Mouse (Mus musculus) midbrain, embryonic 16.5 days (tissue): Measurements from ENCODE around the gene 1600014C23Rik. TPM values are rescaled to one million over a fixed set of nuclear protein-coding genes. Genes with fewer than 3 reads are reported as not detected.
A peak's percentile ranks its signal among the peaks of the same experiment; 100 is the strongest.

ENCODE experiments used
- ATAC-seq: fragments of 200-750 bp; cut with Nextera tagmentation; 2 replicates; pipeline ENCODE4 v1.8.0; 2017; ENCODE audit warnings: moderate TSS enrichment
- H3K27ac ChIP-seq: fragments of 300-500 bp; sonication (generic); 2 replicates; pipeline ENCODE4 v1.5.1; 2014; ENCODE audit warnings: mild to moderate bottlenecking, low read length, mixed read lengths
- H3K27me3 ChIP-seq: fragments of 300-500 bp; sonication (generic); 2 replicates; pipeline ENCODE4 v1.6.1; 2014; ENCODE audit warnings: low read depth, low read length, mixed read lengths; ENCODE audit not compliant: control insufficient read depth, insufficient read depth
- H3K36me3 ChIP-seq: fragments of 300-500 bp; sonication (generic); 2 replicates; pipeline ENCODE4 v1.6.1; 2014; ENCODE audit warnings: mild to moderate bottlenecking, low read length, moderate library complexity, mixed read lengths; ENCODE audit not compliant: control insufficient read depth, insufficient read depth
- H3K4me1 ChIP-seq: fragments of 300-500 bp; sonication (generic); 2 replicates; pipeline ENCODE4 v1.6.1; 2014; ENCODE audit warnings: mild to moderate bottlenecking, low read length, mixed read lengths; ENCODE audit not compliant: control insufficient read depth, insufficient read depth
- H3K4me2 ChIP-seq: fragments of 300-500 bp; sonication (generic); 2 replicates; pipeline ENCODE4 v1.6.1; 2014; ENCODE audit warnings: mild to moderate bottlenecking, low read length, mixed read lengths
- H3K4me3 ChIP-seq: fragments of 300-500 bp; sonication (generic); 2 replicates; pipeline ENCODE4 v1.5.1; 2014; ENCODE audit warnings: low read depth, mild to moderate bottlenecking, low read length, moderate library complexity, mixed read lengths
- H3K9ac ChIP-seq: fragments of 300-500 bp; sonication (generic); 2 replicates; pipeline ENCODE4 v1.6.1; 2014; ENCODE audit warnings: low read depth, low read length, mixed read lengths
- H3K9me3 ChIP-seq: fragments of 300-500 bp; sonication (generic); replicated peaks from 2 replicates; pipeline ENCODE4 v1.6.1; 2014; ENCODE audit warnings: mild to moderate bottlenecking, low read length, mixed read lengths; ENCODE audit not compliant: control insufficient read depth, poor library complexity, severe bottlenecking
- WGBS: fragments of 180-500 bp; shearing (Covaris S2); extraction: QIAGEN DNeasy Blood & Tissue Kit; methylation state at CpG from one replicate; pipeline ENCODE4 v1.1.7; 2014; 5-methylcytosine and 5-hydroxymethylcytosine counted together
- polyA plus RNA-seq: library from polyadenylated mRNA; unstranded; fragments of >200 nt; fragmentation: Nextera tagmentation; extraction: Ambion mirVana; gene quantifications from 2 replicates; pipeline ENCODE4 v1.2.1, GENCODE M21; 2015

The 1600014C23Rik gene
- polyA plus RNA-seq, 1 experiment from 2014 or later = not detected

- H3K4me1 ChIP-seq = peaks cover 12% of the 10 kb centered on the region
- no peaks in the 10 kb centered on the region for H3K9me3 ChIP-seq
- ATAC-seq = no peak
- H3K4me3 ChIP-seq = no peak overlapping the region
- no peak overlapping the region for H3K27ac ChIP-seq
- WGBS = 57% methylated on average over 8 of the region's 9 CpGs
- H3K9ac ChIP-seq = no peak overlapping the region
- no peaks in the 10 kb centered on the region; the same call in 1 of the 2 replicates for H3K27me3 ChIP-seq
- no peaks in the 10 kb centered on the region for H3K36me3 ChIP-seq
- H3K4me2 ChIP-seq = no peak overlapping the region
Observed at GRCm38 (mm10) chr17:45767536-45768146, 34.0 kb upstream of the 1600014C23Rik start.

- no peaks in the 10 kb centered on the region; the same call in 1 of the 2 replicates for H3K27me3 ChIP-seq
- WGBS = 10% methylated on average over 12 of the region's 12 CpGs
- peaks cover 12% of the 10 kb centered on the region for H3K4me1 ChIP-seq
- H3K36me3 ChIP-seq = no peaks in the 10 kb centered on the region
- peak; percentile 94 for ATAC-seq
- H3K27ac ChIP-seq = peak overlapping the region; percentile 72
- H3K4me2 ChIP-seq = 0 out of 2 replicates have a peak overlapping the region, but pooled peaks have one; percentile 6
- no peaks in the 10 kb centered on the region for H3K9me3 ChIP-seq
- H3K9ac ChIP-seq = no peak overlapping the region
- no peak overlapping the region for H3K4me3 ChIP-seq
Observed at GRCm38 (mm10) chr17:45766735-45767535, 33.3 kb upstream of the 1600014C23Rik start.

- Histone ChIP-seq H3K9me3 (no peaks in the 10 kb centered on the region), H3K9ac (no peak overlapping the region), H3K4me1 (peaks cover 12% of the 10 kb centered on the region), H3K4me2 (no peak overlapping the region), H3K36me3 (no peaks in the 10 kb centered on the region), H3K27me3 (no peaks in the 10 kb centered on the region; the same call in 1 of the 2 replicates), H3K4me3 (no peak overlapping the region), H3K27ac (peak overlapping the region; percentile 72)
- 90% methylated on average over 3 of the region's 3 CpGs for WGBS
- no peak for ATAC-seq
Observed at GRCm38 (mm10) chr17:45765914-45766313, 32.3 kb upstream of the 1600014C23Rik start.

- no peak overlapping the region for H3K9ac ChIP-seq
- H3K27ac ChIP-seq = no peak overlapping the region
- H3K9me3 ChIP-seq = no peaks in the 10 kb centered on the region
- H3K4me2 ChIP-seq = no peak overlapping the region
- 69% methylated on average over 8 of the region's 8 CpGs for WGBS
- no peaks in the 10 kb centered on the region for H3K36me3 ChIP-seq
- H3K4me1 ChIP-seq = peaks cover 10% of the 10 kb centered on the region
- ATAC-seq = no peak
- no peaks in the 10 kb centered on the region for H3K27me3 ChIP-seq
- H3K4me3 ChIP-seq = no peak overlapping the region
Observed at GRCm38 (mm10) chr17:45763188-45763587, 29.5 kb upstream of the 1600014C23Rik start.

GRCm38 (mm10) chr17:45761902-45762301 lies 28.3 kb upstream of the 1600014C23Rik start:
- H3K9ac ChIP-seq = no peak overlapping the region
- no peak overlapping the region for H3K4me3 ChIP-seq
- WGBS = 77% methylated on average over 3 of the region's 3 CpGs
- H3K4me1 ChIP-seq = peaks cover 3% of the 10 kb centered on the region; the same call in 1 of the 2 replicates
- no peaks in the 10 kb centered on the region for H3K27me3 ChIP-seq
- no peaks in the 10 kb centered on the region for H3K9me3 ChIP-seq
- H3K27ac ChIP-seq = no peak overlapping the region
- no peak for ATAC-seq
- H3K4me2 ChIP-seq = no peak overlapping the region
- H3K36me3 ChIP-seq = no peaks in the 10 kb centered on the region

GRCm38 (mm10) chr17:45760965-45761645 lies 27.5 kb upstream of the 1600014C23Rik start:
- H3K4me3 ChIP-seq = no peak overlapping the region
- ATAC-seq = no peak
- WGBS = 64% methylated on average over 10 of the region's 10 CpGs
- no peak overlapping the region for H3K9ac ChIP-seq
- no peak overlapping the region for H3K4me2 ChIP-seq
- no peaks in the 10 kb centered on the region for H3K9me3 ChIP-seq
- H3K36me3 ChIP-seq = no peaks in the 10 kb centered on the region
- H3K27me3 ChIP-seq = no peaks in the 10 kb centered on the region
- no peak overlapping the region for H3K27ac ChIP-seq
- no peaks in the 10 kb centered on the region for H3K4me1 ChIP-seq

GRCm38 (mm10) chr17:45759751-45760150 lies 26.1 kb upstream of the 1600014C23Rik start:
- WGBS = 91% methylated on average over 5 of the region's 5 CpGs

GRCm38 (mm10) chr17:45758808-45759207 lies 25.2 kb upstream of the 1600014C23Rik start:
- Histone ChIP-seq H3K9me3 (no peaks in the 10 kb centered on the region), H3K27me3 (no peaks in the 10 kb centered on the region), H3K27ac (no peak overlapping the region), H3K4me1 (no peaks in the 10 kb centered on the region), H3K4me3 (no peak overlapping the region), H3K9ac (no peak overlapping the region), H3K4me2 (no peak overlapping the region), H3K36me3 (no peaks in the 10 kb centered on the region)
- ATAC-seq = no peak
- 68% methylated on average over 7 of the region's 7 CpGs for WGBS

More at GRCm38 (mm10) chr17:45759751-45760150, 26.1 kb upstream of the 1600014C23Rik start:
- Histone ChIP-seq H3K27ac (no peak overlapping the region), H3K36me3 (no peaks in the 10 kb centered on the region), H3K4me2 (no peak overlapping the region), H3K4me3 (no peak overlapping the region), H3K9ac (no peak overlapping the region), H3K27me3 (no peaks in the 10 kb centered on the region), H3K9me3 (no peaks in the 10 kb centered on the region), H3K4me1 (no peaks in the 10 kb centered on the region)
- ATAC-seq = no peak
